Mouse (Mus musculus) stomach, embryonic 16.5 days (tissue): Measurements from ENCODE around the gene Ppp1r18. TPM values are rescaled to one million over a fixed set of nuclear protein-coding genes. Genes with fewer than 3 reads are reported as not detected.

Experiments used
- ATAC-seq: fragments of 200-750 bp; cut with Nextera tagmentation; 2 replicates; pipeline ENCODE4 v1.8.0; 2017; ENCODE audit warnings: moderate number of reproducible peaks, moderate TSS enrichment; ENCODE audit not compliant: insufficient read depth, low FRiP score
- H3K27ac ChIP-seq: fragments of 300-500 bp; sonication (generic); 2 replicates; pipeline ENCODE4 v1.5.1; 2014; ENCODE audit warnings: low read length
- H3K27me3 ChIP-seq: fragments of 300-500 bp; sonication (generic); 2 replicates; pipeline ENCODE4 v1.6.1; 2014; ENCODE audit warnings: low read length, control low read depth, mixed read lengths; ENCODE audit not compliant: control insufficient read depth, insufficient read depth
- H3K36me3 ChIP-seq: fragments of 300-500 bp; sonication (generic); 2 replicates; pipeline ENCODE4 v1.6.1; 2014; ENCODE audit warnings: low read length; ENCODE audit not compliant: control insufficient read depth, insufficient read depth
- H3K4me1 ChIP-seq: fragments of 300-500 bp; sonication (generic); 2 replicates; pipeline ENCODE4 v1.6.1; 2014; ENCODE audit warnings: low read length, control low read depth, mixed read lengths; ENCODE audit not compliant: control insufficient read depth, insufficient read depth
- H3K4me2 ChIP-seq: fragments of 300-500 bp; sonication (generic); 2 replicates; pipeline ENCODE4 v1.6.1; 2014; ENCODE audit warnings: low read depth, low read length, mixed read lengths
- H3K4me3 ChIP-seq: fragments of 300-500 bp; sonication (generic); replicated peaks from 2 replicates; pipeline ENCODE4 v1.5.1; 2014; ENCODE audit warnings: mild to moderate bottlenecking, low read length
- H3K9ac ChIP-seq: fragments of 300-500 bp; sonication (generic); 2 replicates; pipeline ENCODE4 v1.6.1; 2014; ENCODE audit warnings: low read length
- H3K9me3 ChIP-seq: fragments of 300-500 bp; sonication (generic); replicated peaks from 2 replicates; pipeline ENCODE4 v1.6.1; 2016; ENCODE audit warnings: low read length, control low read depth; ENCODE audit not compliant: control insufficient read depth
- WGBS: fragments of 180-500 bp; shearing (Covaris S2); extraction: QIAGEN DNeasy Blood & Tissue Kit; methylation state at CpG from one replicate; pipeline ENCODE4 v1.1.7; 2014; 5-methylcytosine and 5-hydroxymethylcytosine counted together
- microRNA counts: library from miRNA; unstranded; fragments of <30 nt; microRNA quantifications from one replicate; lab custom pipeline; 2016
- microRNA-seq: library from miRNA; unstranded; fragments of <30 nt; microRNA quantifications from one replicate; pipeline ENCODE4, GENCODE M21; 2016
- polyA plus RNA-seq: library from polyadenylated mRNA; unstranded; fragments of >200 nt; fragmentation: Nextera tagmentation; extraction: Ambion mirVana; gene quantifications from 2 replicates; pipeline ENCODE4 v1.2.1, GENCODE M21; 2015

Ppp1r18 gene
- polyA plus RNA-seq, 1 experiment from 2014 or later = 20.1 TPM

- peak overlapping the region; percentile 99 for H3K27ac ChIP-seq
- H3K36me3 ChIP-seq = peaks cover 12% of the 10 kb centered on the region; the same call in 1 of the 2 replicates
- no peaks in the 10 kb centered on the region for H3K27me3 ChIP-seq
- no peaks in the 10 kb centered on the region for H3K9me3 ChIP-seq
- peak overlapping the region; percentile 62 for H3K9ac ChIP-seq
- WGBS = 27% methylated on average over 6 of the region's 6 CpGs
- no peak for ATAC-seq
- peaks cover 26% of the 10 kb centered on the region for H3K4me1 ChIP-seq
- H3K4me3 ChIP-seq = peak overlapping the region; percentile 82
- peak overlapping the region; percentile 87 for H3K4me2 ChIP-seq
Observed at GRCm38 (mm10) chr17:35919864-35920301, 54.5 kb downstream of the Ppp1r18 start.

GRCm38 (mm10) chr17:35920384-35920783 lies 55.0 kb downstream of the Ppp1r18 start:
- ATAC-seq = no peak
- H3K4me1 ChIP-seq = peaks cover 23% of the 10 kb centered on the region
- H3K36me3 ChIP-seq = peaks cover 16% of the 10 kb centered on the region; the same call in 1 of the 2 replicates
- no peak overlapping the region; the same call in 1 of the 2 replicates for H3K4me3 ChIP-seq
- no peaks in the 10 kb centered on the region for H3K27me3 ChIP-seq
- no peak overlapping the region; the same call in 1 of the 2 replicates for H3K9ac ChIP-seq
- 60% methylated on average over 1 of the region's 1 CpGs for WGBS
- H3K27ac ChIP-seq = peak overlapping the region; percentile 99
- H3K4me2 ChIP-seq = peak overlapping the region; percentile 87; the same call in 1 of the 2 replicates
- no peaks in the 10 kb centered on the region for H3K9me3 ChIP-seq

GRCm38 (mm10) chr17:35920862-35921562 lies 55.6 kb downstream of the Ppp1r18 start:
- Histone ChIP-seq H3K4me3 (no peak overlapping the region), H3K36me3 (peaks cover 19% of the 10 kb centered on the region; the same call in 1 of the 2 replicates), H3K4me2 (no peak overlapping the region), H3K9me3 (no peaks in the 10 kb centered on the region), H3K9ac (no peak overlapping the region), H3K27me3 (no peaks in the 10 kb centered on the region), H3K27ac (peak overlapping the region; percentile 1), H3K4me1 (peaks cover 21% of the 10 kb centered on the region)
- ATAC-seq = no peak
- 74% methylated on average over 5 of the region's 5 CpGs for WGBS

GRCm38 (mm10) chr17:35921710-35922109 lies 56.3 kb downstream of the Ppp1r18 start:
- Histone ChIP-seq H3K4me1 (peaks cover 21% of the 10 kb centered on the region), H3K9me3 (no peaks in the 10 kb centered on the region), H3K4me3 (no peak overlapping the region), H3K9ac (no peak overlapping the region), H3K36me3 (peaks cover 25% of the 10 kb centered on the region), H3K27ac (no peak overlapping the region), H3K27me3 (no peaks in the 10 kb centered on the region), H3K4me2 (no peak overlapping the region)
- ATAC-seq = no peak
- WGBS = 79% methylated on average over 4 of the region's 4 CpGs

GRCm38 (mm10) chr17:35922566-35922965 lies 57.2 kb downstream of the Ppp1r18 start:
- 79% methylated on average over 3 of the region's 3 CpGs for WGBS
- ATAC-seq = no peak

GRCm38 (mm10) chr17:35923281-35923680 lies 57.9 kb downstream of the Ppp1r18 start:
- peaks cover 31% of the 10 kb centered on the region for H3K36me3 ChIP-seq
- H3K4me3 ChIP-seq = no peak overlapping the region
- no peaks in the 10 kb centered on the region for H3K27me3 ChIP-seq
- H3K9me3 ChIP-seq = no peaks in the 10 kb centered on the region
- no peak for ATAC-seq
- peaks cover 21% of the 10 kb centered on the region for H3K4me1 ChIP-seq
- no peak overlapping the region for H3K27ac ChIP-seq
- WGBS = 88% methylated on average over 4 of the region's 4 CpGs
- H3K4me2 ChIP-seq = no peak overlapping the region
- H3K9ac ChIP-seq = no peak overlapping the region

More at GRCm38 (mm10) chr17:35922566-35922965, 57.2 kb downstream of the Ppp1r18 start:
- Histone ChIP-seq H3K4me1 (peaks cover 21% of the 10 kb centered on the region), H3K4me3 (no peak overlapping the region), H3K27me3 (no peaks in the 10 kb centered on the region), H3K4me2 (no peak overlapping the region), H3K36me3 (peaks cover 25% of the 10 kb centered on the region), H3K27ac (no peak overlapping the region), H3K9ac (no peak overlapping the region), H3K9me3 (no peaks in the 10 kb centered on the region)

MicroRNA genes within 50 kb of the gene (microRNA counts, 519-probe panel; counts per million panel counts)
- microRNA mmu-miR-1894-3p (lab: Ali Mortazavi, UCI) (not detected), microRNA mmu-miR-1894-5p (lab: Ali Mortazavi, UCI) (1,443 counts per million, percentile 14 among the panel's probes with 10 or more counts)

Small RNA genes lying within 50 kb of the gene (microRNA-seq; reads per million reads assigned to microRNA genes)
- gene Gm28033 (not detected), gene Mir1894 (not detected)

Other genes with a start within 250 kb of the Ppp1r18 start
- gene Gm9573, start 239.0 kb upstream of the Ppp1r18 start, polyA plus RNA-seq = 2.9 and 4.5 TPM in 2 replicates
- gene Mucl3, start 221.9 kb upstream of the Ppp1r18 start, polyA plus RNA-seq = 71.0 and 145 TPM in 2 replicates
- gene Vars2, start 198.0 kb upstream of the Ppp1r18 start, polyA plus RNA-seq = 17.2 and 17.4 TPM in 2 replicates
- 38.6 and 41.5 TPM in 2 replicates for gene Gtf2h4, start 191.9 kb upstream of the Ppp1r18 start, polyA plus RNA-seq
- 81.5 and 86.5 TPM in 2 replicates for gene Ddr1, start 161.0 kb upstream of the Ppp1r18 start, polyA plus RNA-seq
- gene Ier3, start 43.9 kb upstream of the Ppp1r18 start, polyA plus RNA-seq = 22.1 and 24.4 TPM in 2 replicates
- 55.8 and 58.2 TPM in 2 replicates for gene Flot1, start 42.4 kb upstream of the Ppp1r18 start, polyA plus RNA-seq
- 649 and 665 TPM in 2 replicates for gene Tubb5, start 27.3 kb upstream of the Ppp1r18 start, polyA plus RNA-seq
- 11.7 and 16.2 TPM in 2 replicates for gene Mdc1, start 24.1 kb upstream of the Ppp1r18 start, polyA plus RNA-seq
- gene Nrm, start 4.3 kb upstream of the Ppp1r18 start, polyA plus RNA-seq = 48.9 and 51.5 TPM in 2 replicates
- gene Dhx16, start 14.2 kb downstream of the Ppp1r18 start, polyA plus RNA-seq = 33.8 and 44.1 TPM in 2 replicates
- gene 2310061I04Rik, start 31.8 kb downstream of the Ppp1r18 start, polyA plus RNA-seq = 19.1 and 22.9 TPM in 2 replicates
- 50.8 and 51.9 TPM in 2 replicates for gene Atat1, start 44.5 kb downstream of the Ppp1r18 start, polyA plus RNA-seq
- gene Mrps18b, start 50.8 kb downstream of the Ppp1r18 start, polyA plus RNA-seq = 83.2 and 87.3 TPM in 2 replicates
- 33.1 and 34.3 TPM in 2 replicates for gene Ppp1r10, start 50.8 kb downstream of the Ppp1r18 start, polyA plus RNA-seq
- gene Abcf1, start 104.2 kb downstream of the Ppp1r18 start, polyA plus RNA-seq = 87.7 and 88.9 TPM in 2 replicates
- 42.7 and 45.0 TPM in 2 replicates for gene Gnl1, start 114.3 kb downstream of the Ppp1r18 start, polyA plus RNA-seq
- 23.4 and 25.6 TPM in 2 replicates for gene Prr3, start 114.6 kb downstream of the Ppp1r18 start, polyA plus RNA-seq
- gene H2-T24, start 155.0 kb downstream of the Ppp1r18 start, polyA plus RNA-seq = 2.7 TPM in 2 replicates
- 16.9 and 17.5 TPM in 2 replicates for gene H2-T23, start 167.3 kb downstream of the Ppp1r18 start, polyA plus RNA-seq
- 19.9 and 23.5 TPM in 2 replicates for gene H2-T22, start 177.2 kb downstream of the Ppp1r18 start, polyA plus RNA-seq
- gene Gm6034, start 177.4 kb downstream of the Ppp1r18 start, polyA plus RNA-seq = 0.15 TPM in 1 of 2 replicates, not detected in the other
- gene Gm11127, start 192.8 kb downstream of the Ppp1r18 start, polyA plus RNA-seq = 0.85 and 0.89 TPM in 2 replicates